Mouse (Mus musculus) neutrophil, adult 5-6 weeks (primary cell): ENCODE measurements around the gene Rnf169. TPM values are rescaled to one million over a fixed set of nuclear protein-coding genes. Genes with fewer than 3 reads are reported as not detected.
"Not testable (repeated sequence)": the region's sequence is repeated elsewhere in the genome, so short reads cannot be mapped to it uniquely, and the experiment has no call there.

Source experiments
- ATAC-seq: fragments of 151-379, 151-347 bp; 2 replicates; pipeline ENCODE4 v1.8.0; 2017; ENCODE audit warnings: mild to moderate bottlenecking, moderate TSS enrichment; ENCODE audit not compliant: insufficient number of reproducible peaks, poor library complexity, low FRiP score, severe bottlenecking; ENCODE audit errors: extremely low read depth
- total RNA-seq: library from RNA; stranded (forward); fragments of 200-1000 nt; gene quantifications from 2 replicates; pipeline ENCODE4 v1.2.3, GENCODE M21; 2017

The Rnf169 gene
- total RNA-seq, 1 experiment from 2014 or later, result 50.6 TPM

- ATAC-seq, result peak; percentile 17; the same call in 1 of the 2 replicates
Measured at GRCm38 (mm10) chr7:99982256-99983242, 2.3 kb upstream of the Rnf169 start.

GRCm38 (mm10) chr7:99981311-99981710 is 1.1 kb upstream of the Rnf169 start:
- no peak for ATAC-seq

DNA sequence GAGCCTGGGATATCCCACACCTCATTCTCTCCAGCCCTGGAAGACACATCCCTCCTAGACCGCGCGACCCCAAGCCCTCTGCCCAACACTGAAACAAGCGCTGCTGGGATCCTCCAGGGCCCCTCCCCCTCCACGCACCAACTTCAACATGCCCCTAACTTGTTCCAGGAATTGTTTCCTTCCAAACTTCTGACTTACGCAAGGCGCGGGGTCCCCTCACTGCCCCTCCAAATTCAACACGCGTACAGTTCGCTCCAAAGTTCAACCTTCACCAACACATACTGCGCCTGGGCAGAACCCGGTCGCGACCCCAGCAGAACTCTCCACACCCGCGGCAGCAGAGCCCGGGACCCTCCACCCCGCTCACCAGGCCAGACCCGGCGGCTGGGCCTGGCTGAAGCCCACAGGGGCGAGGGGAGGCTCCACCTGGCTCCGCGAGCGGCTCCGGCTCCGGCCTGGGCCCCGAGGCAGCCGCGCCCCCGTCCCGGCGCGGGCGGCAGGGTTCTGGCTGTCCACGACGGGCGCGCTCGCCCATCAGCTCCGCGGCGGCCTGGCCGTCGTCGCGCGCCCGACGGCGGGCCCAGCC is 609 bp downstream of the Rnf169 start:
- no peak for ATAC-seq

DNA sequence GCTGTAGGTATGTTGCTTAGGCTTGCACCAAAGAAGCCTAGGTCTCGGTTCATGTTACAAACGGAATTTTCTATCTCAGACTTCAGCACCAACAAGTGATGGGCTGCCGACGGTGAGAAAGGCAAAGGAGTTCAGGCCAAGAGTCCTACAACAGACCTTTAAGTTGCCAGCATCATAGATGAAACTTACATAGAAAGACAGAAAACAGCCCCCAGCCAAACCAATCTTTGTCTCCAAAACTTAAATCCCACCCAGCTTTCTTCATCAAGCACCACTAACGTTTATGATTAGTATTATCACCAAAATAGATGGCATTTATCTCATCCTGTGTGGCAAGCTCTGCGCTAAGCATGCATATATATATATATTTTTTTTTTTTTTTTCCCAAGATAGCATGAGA is 1.2 kb downstream of the Rnf169 start:
- ATAC-seq, result no peak

- ATAC-seq, result no peak
Measured at GRCm38 (mm10) chr7:99978041-99978440, 2.2 kb downstream of the Rnf169 start.

DNA sequence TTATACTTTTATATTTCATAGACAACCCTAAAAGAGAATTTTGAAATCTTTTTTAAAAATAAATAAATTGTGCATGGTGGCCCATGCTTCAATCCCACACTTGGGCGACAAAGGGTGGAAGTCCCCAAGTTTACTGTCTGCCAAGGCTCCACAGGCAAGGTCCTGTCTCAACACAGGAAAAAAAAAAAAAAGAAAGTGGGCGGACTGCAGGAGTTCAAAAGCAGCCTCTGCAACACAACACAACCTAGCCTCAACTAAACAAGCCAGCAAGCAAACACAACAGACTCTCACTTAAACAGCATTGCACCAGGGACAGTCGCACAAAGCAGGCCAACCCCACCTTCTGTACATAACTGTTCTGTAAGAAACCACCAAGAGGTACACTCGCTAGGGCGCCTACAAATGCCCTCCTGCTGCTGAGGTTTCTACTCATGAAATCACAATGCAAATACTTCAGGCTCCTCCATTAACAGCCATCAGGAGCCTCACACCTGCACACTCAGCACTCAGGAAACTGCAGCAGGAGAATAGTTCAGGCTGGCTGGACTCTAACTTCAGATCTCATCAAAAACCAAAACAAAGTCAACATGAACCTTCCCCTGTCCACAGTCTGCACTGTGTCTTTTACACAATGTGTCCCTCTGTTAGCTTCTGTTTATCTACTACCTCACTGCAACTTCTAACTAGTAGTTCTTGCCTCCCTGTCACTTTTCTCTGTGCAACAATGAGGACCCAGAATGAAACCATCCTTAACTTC is 4.3 kb downstream of the Rnf169 start:
- no peak for ATAC-seq

DNA sequence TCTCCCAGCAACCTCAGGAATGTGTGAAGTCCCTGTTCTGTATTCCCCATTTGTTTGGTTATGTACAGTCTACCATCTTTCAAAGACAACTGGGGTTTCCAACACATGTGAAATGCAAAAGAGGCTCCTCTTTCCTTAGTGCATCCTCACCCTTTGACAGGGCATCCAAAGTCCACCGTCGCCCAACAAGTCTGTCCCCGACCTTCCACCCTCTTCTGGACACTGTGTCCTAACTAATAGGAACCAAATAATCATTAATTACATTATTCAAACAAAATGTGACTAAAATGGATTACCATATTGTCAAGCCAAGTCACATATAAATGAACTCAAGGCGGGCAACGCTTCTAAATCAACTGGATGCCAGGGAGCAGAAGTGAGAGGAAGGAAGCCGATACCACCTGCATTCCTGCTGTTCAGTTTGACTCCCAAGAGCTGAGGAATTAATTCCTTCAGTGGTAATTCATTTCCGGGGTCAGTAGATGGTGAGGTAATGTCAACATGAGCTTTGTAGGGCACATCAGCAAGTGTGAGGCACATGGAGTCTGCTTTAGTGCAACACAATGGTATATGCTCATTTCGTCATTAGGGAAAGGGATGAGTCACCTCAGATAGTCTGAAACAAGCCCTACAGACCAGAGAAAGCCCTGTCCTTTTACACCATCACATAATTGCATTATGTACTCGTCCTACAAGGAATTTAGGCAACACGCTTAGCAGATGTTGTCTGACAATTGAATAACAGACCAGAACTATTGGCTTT is 5.9 kb downstream of the Rnf169 start:
- ATAC-seq, result peak; percentile 48; the same call in 1 of the 2 replicates

GRCm38 (mm10) chr7:99972912-99973311 is 7.3 kb downstream of the Rnf169 start:
- not testable (repeated sequence) for ATAC-seq

- ATAC-seq, result no peak
Measured at GRCm38 (mm10) chr7:99971926-99972325, 8.3 kb downstream of the Rnf169 start.

- no peak for ATAC-seq
Measured at GRCm38 (mm10) chr7:99969151-99969550, 11.1 kb downstream of the Rnf169 start.

DNA sequence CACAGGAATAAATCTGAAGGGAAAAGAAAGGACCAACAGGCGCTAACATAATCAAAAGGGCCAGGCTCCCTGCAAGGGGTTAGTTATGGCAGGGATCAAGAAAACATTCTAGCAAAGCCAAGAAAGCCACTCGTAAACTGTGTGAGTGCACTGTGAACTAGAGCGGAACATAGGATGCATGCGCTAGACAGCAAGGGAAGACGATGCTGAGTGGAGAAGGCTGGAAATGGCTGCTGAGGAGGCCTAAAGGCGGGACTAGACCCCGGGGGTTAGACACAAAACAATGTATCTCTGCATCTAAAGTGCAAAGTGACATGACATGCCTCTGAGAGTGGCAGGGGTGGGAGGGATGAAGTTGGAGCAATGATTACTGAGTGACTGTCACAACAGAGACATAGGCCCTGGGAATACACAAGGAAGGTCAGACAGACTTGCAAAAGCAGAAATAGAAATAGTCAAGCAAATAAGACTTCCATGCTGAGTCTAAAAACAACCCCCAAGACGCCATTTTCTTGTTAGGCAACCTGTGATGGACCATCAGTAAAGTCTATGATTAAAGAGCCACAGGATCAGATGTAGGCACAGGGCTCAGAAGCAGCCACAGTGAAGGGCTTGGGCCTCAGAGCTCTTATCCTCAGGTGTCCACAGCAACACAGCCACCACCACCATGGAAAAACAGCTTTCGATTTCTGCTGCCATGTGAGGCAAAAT is 14.1 kb downstream of the Rnf169 start:
- ATAC-seq, result no peak

DNA sequence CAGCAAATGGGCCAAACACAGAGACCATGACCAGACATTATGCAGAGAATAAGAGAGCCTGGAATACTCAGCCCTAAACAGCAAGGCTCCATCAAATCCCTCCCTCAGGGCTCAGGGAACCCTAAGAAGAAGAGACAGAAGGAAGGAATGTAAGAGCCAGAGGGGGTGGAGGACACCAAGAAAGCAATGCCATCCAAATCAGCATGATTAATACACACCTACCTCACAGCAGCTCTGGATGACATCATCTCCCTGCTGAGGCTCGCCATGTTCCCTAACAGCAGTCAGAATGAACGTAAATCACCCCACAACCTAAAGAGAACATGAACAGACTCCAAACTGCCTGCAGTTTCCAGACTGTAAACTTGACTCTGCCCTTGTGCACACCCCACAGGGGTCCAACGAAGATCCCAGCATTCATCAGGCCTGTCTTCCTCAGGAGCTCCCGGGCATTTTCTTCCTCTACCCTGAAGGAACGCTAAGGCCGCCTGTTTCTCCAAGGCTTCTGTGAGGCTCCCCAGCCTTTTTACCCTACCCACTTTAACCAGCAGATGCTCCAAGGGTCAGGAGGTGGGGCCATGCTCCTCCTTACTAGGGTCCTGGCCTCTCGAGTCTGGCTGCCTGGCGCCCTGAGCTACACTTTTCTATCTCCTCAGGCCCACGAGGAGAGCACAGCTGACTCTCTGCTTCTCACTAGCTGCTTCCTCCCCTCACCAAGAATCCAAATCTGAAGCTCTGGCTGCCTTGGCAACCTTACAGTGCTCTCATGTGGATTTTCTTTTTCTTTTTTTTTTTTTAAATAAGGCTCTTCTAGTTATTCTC is 15.0 kb downstream of the Rnf169 start:
- ATAC-seq, result no peak

GRCm38 (mm10) chr7:99963237-99963860 is 16.9 kb downstream of the Rnf169 start:
- no peak for ATAC-seq

DNA sequence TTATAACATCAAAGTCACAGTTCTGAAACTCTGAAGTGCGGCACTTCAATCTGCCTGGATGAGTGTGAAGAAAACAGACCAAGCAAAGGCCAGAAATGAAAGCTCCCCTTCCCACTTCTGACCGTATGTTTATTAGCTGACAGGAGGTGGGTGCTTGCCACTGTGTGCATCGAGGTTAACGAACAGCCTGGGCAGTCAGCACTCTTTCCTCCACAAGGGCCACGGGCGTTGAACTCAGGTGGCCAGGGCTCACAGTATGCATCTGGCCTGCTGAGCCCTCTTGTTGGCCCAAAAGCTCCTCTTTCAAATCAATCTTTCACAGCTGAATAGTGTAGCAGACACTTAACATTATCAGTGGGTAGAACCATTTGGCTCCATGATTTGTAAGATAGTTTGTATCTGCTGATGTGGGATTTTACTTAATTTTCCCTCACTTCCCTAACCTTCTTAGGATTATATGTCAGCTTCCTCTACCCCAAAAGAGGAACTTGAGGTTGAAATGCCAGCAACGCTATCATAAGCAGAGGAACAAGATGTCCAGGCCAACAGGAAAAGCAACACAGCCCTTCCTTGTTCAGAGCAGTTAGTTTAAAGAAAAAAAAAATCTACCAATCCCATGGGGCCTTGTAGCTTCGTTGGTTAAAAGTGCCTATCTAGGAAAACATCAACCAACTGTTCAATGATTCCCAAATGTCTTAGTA is 17.6 kb downstream of the Rnf169 start:
- ATAC-seq, result peak; percentile 51; the same call in 1 of the 2 replicates

- ATAC-seq, result no peak
Measured at GRCm38 (mm10) chr7:99961518-99961917, 18.7 kb downstream of the Rnf169 start.

- ATAC-seq, result not testable (repeated sequence)
Measured at GRCm38 (mm10) chr7:99960571-99960970, 19.7 kb downstream of the Rnf169 start.
